Mouse (Mus musculus) CD4-positive, CD25-positive, alpha-beta regulatory T cell, adult 2 months (primary cell): Measurements from ENCODE around the gene Cfap299.

ENCODE experiments used
- DNase-seq: peaks from one replicate; pipeline ENCODE4 v3.0.0-alpha.2; 2012; ENCODE audit warnings: low read depth, low spot score

Cfap299 gene

DNA sequence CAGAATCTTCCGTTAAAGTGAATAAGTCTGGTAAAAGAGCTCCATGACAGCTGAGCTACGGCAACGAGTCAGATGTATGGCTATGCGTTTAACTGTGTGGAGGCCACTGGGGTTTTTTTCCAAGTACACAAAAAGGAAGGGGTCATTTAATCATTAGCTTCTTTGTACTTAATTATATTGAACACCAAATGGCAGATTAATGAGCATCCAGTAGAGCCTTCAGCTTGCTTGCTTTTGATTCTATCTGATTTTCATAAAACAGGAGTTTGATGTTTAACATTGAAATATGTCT, 47.6 kb downstream of the Cfap299 start:
- no peak for DNase-seq

- no peak for DNase-seq
Observed at GRCm38 (mm10) chr5:98380360-98380759, 51.3 kb downstream of the Cfap299 start.

DNA sequence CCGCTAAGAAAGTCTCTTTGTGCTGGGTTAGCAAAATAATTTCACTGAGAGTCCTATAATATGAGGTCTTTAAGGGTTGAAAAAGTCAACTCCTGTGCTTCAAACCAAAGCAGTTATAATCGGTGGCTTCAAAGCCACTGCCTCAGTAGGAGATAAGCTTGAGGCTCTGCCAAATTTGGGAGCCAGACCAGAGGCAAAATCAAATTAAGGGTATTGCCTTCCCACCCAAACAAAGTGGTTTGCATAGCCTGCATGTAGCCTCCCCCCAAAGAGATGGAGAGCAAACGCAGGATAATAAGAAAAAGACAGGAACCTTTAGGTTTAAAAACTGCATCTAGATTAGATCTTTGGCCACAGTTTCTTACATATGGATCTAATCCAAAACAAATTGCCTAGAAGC, 58.0 kb downstream of the Cfap299 start:
- DNase-seq = no peak

- no peak for DNase-seq
Observed at GRCm38 (mm10) chr5:98402165-98402564, 73.1 kb downstream of the Cfap299 start.

GRCm38 (mm10) chr5:98410060-98410459, 81.0 kb downstream of the Cfap299 start:
- DNase-seq = no peak

DNA sequence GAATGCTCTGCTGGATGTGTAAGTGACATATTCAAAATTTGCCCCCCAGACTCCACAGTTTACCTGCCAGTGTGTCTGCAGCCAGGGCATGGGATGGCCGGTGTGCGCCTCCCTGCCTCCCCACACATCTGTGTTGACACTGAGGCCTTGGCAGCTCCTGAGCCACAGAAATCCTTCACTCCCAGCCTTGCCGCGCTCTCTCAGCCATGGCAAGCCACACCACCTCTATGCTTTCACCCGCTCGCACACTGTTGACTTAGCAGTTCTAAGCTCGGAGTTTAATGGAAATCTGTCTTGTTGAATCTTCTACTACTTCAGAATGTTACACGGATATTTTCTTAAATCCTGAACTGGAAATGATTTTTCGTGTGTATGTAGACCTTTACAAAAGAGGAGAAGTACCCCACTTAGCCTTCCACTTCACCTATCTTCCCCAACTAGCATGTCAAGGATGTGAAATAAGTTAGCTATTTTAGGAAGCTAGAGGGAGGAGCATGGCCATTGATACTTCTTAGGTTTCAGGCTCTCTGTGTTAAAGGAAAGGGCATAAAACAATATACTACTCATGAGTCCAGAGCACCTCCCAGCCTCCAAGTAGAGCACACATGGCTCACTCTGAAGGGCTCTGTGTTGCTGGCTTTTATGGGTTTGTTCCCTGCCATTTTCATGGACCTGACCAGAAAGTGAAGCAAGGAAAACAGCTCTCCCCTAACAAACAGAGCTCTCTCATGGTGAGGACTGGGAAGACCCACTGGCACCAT, 87.5 kb downstream of the Cfap299 start:
- no peak for DNase-seq

DNA sequence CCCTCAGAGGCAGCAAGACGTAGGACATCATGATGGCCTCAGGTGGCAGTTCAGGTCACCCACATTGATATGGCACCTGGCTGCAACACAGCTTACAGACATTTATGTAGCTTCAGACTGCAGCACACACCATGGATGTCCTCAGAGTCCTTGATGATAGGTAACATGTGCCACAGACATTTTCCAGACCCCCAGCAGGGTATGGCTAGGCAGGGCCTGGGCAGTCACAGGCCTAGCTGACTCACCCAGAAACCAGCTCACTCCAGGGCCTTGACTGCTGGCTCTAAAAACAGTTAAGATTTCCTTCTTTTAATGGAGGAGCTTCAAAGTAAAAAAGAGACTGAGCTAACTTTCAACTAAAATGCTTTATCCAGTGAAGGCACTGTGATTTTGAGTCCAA, 95.9 kb downstream of the Cfap299 start:
- DNase-seq = no peak

GRCm38 (mm10) chr5:98426112-98426511, 97.0 kb downstream of the Cfap299 start:
- no peak for DNase-seq

GRCm38 (mm10) chr5:98430060-98430459, 101.0 kb downstream of the Cfap299 start:
- DNase-seq = no peak

DNA sequence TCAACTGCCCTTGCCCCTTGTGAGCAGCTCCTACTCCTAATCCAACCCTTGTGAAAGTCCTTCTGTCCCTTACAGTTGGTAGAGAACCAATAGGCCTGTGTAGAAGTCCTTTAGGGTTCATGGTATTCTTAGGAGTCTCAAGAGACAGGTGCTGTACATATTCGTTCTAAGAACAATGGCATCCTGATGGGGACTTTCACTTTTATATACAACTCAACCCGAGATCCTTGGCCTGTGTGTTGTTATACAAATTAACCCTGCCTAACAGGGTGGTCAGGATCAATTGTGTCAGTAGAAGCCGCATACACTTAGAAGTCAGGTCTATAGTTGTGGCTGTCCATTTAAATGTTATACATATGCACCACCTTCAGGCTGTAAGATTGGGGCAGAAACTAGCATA, 109.6 kb downstream of the Cfap299 start:
- DNase-seq = no peak

DNA sequence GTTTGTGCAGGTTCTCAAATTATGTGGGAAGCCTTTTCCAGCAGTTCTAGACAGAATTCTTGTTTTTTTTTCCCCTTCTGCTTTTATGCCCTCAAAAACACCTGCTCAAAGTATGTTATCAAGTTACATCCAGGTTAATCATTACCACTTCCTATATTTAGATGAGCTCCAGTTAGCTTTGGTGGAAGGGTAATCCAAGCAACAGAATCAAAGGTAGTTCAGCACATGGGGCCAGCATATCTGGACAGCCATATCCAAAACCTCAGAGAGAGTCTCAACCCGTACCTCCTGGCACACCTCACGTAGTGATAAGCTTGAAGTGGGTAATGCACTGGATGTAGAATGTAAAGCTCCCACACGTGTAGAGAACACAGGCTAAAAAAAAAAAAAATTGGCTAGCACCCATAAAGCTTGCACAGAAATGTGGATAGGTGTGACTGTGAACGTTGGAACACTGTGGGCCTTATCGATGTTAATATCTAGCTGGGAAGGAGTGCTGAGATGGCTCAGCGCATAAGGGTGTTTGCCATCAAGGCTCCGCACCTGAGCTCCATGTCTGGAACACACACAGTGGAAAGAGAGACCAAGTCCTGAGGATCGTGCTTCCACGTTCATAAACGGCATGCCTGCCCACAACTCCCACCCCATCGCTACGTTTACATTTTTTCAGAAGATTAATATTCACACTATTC, 117.8 kb downstream of the Cfap299 start:
- no peak for DNase-seq

GRCm38 (mm10) chr5:98449873-98450272, 120.8 kb downstream of the Cfap299 start:
- DNase-seq = no peak

DNA sequence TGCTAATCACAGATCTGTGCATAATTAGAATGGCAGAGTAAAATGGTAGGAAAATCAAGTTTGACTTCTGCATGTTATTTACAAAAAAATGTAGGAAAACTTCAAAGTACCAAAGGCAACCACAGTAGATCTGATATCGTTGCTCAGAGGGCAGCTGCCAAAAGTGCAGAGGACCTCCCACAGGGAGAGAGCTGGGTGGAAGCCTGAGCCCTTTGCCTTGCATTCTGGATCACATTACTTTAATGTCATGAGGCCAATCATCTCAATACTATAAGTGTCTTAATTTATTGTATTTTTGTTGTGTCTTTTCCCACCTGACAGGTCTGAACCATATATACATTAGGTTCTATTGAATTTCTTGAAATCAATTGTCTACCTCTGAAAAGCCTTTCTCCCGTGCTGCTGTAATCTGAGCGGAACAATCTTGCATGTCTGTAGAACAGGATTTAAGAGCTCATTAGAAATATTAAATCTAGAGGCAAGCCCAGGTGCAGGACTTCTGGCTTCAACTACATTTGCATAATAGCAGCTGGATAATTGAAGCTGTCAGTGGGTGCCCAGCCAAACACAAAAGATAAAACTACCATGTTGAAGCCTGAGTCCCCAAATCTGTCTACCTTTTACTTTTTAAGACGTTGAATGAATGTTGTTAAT, 137.9 kb downstream of the Cfap299 start:
- no peak for DNase-seq

- DNase-seq = no peak
Observed at GRCm38 (mm10) chr5:98470052-98470451, 140.9 kb downstream of the Cfap299 start.

GRCm38 (mm10) chr5:98476539-98476938, 147.4 kb downstream of the Cfap299 start:
- no peak for DNase-seq

- DNase-seq = no peak
Observed at GRCm38 (mm10) chr5:98477261-98477660, 148.2 kb downstream of the Cfap299 start.

GRCm38 (mm10) chr5:98483507-98483906, 154.4 kb downstream of the Cfap299 start:
- DNase-seq = no peak

- DNase-seq = no peak
Observed at GRCm38 (mm10) chr5:98485189-98485588, 156.1 kb downstream of the Cfap299 start.

GRCm38 (mm10) chr5:98498317-98498716, 169.2 kb downstream of the Cfap299 start:
- DNase-seq = no peak

GRCm38 (mm10) chr5:98516214-98516613, 187.1 kb downstream of the Cfap299 start:
- DNase-seq = no peak

DNA sequence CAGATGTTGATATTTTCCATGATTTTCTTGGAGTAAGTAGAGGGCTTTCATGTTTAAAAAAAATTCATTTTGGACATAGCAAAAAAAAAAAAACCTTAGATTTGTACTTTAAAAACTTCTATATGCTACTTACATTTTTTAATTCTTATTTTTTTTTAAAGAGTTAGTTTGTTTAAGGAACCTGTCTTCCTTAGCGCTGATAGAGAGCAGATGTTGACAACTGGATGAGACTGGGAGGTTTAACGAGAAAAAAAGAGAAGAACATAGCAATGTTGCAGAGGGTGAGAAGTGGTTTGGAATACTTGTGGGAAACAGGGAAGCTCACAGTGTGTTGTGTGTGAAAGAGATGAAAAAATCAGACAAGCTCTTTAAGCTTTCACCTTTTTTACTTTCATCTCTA, 191.0 kb downstream of the Cfap299 start:
- DNase-seq = no peak

GRCm38 (mm10) chr5:98522270-98522977, 193.3 kb downstream of the Cfap299 start:
- DNase-seq = no peak
